Mouse (Mus musculus) C2C12 (cell line): ENCODE results near the gene Smoc1.

ENCODE experiments used
- CEBPB ChIP-seq: IDR thresholded peaks from one replicate; pipeline ENCODE4 v1.6.1; 2011; ENCODE audit warnings: low read depth, mild to moderate bottlenecking, control low read depth, moderate library complexity
- CTCF ChIP-seq: IDR thresholded peaks from one replicate; pipeline ENCODE4 v1.5.1; 2011; ENCODE audit not compliant: control insufficient read depth, insufficient read depth, insufficient read length
- MAX ChIP-seq: IDR thresholded peaks from one replicate; pipeline ENCODE4 v1.6.1; 2011; ENCODE audit warnings: mild to moderate bottlenecking, control low read depth

DNA sequence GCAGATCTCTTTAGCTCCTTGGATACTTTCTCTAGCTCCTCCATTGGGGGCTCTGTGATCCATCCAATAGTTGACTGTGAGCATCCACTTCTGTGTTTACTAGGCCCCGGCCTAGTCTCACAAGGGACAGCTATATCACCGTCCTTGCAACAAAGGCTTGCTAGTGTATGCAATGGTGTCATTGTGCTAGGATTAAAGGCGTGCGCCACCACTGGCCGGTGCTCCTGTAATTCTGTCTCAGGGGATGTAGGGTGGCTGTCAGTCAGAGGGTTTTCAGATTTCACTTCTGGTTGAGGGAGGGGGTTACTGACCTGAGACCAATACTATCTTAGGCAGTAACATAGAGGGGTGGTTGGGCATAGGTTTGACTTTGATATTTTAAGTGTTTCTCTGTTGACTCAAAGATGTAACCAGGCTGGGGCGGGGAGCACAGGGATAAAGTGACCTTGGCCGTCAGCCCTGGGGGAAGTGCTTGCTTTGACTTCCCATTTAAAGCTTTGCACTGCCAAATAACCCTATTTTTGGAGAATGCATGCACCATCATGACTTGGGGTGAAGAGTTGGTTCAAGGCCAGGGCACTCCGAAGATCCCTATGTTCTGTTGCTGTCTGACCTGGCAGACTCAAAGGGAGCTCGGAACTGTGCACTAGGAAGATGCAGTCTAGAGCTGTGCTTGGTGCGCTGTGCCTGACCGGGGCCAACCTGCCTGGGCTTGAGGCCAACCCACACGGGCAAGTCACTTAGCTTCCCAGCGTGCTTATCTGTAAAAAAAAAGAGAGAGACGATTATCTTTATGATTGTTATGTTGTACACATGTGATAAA, 80.9 kb downstream of the Smoc1 start:
- TF ChIP-seq CTCF (no peak), MAX (no peak), CEBPB (no peak)
